Mouse (Mus musculus) neural tube, embryonic 10.5 days (tissue): ENCODE results near the gene Timd2.
"Not testable (repeated sequence)": the region's sequence is repeated elsewhere in the genome, so short reads cannot be mapped to it uniquely, and the experiment has no call there.

ENCODE experiments used
- DNase-seq: peaks from one replicate; pipeline ENCODE4 v3.0.0-alpha.2; 2017; ENCODE audit warnings: low spot score; ENCODE audit errors: extremely low spot score

The Timd2 gene

DNA sequence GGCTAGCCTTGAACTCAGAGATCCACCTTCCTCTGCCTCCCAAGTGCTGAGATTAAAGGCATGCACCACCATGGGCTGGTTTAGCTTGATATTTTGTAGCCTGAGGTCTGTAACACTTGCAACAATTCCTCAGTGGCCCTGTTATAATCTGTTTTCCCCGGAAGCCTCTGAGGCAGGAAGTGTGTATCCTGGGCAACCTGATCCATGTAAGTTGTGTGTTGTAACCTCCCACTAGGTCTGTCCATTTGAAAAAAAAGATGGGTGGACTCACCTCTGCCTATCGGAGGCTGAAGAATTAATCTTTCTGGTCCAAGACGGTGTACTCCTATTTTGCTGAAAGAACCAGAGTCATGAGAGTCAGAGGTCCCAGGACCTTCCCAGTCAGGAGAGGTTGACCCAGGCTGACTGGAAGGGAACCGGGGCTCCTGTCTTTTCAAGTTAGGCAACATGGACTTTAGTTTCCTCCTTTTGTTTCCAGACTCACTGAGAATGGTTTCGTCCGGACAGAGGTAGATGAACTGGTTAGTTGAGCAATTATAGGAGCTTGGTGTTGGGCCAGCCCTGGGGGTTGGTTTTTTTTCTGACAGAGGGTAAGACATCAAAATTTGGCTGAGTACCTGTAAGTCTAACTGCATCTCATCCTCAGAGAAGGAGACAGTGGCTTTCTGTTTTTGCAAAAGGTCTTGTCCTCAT is at the start of gene Timd2:
Gene Timd2, minus strand, starts transcription at position 398 of the 693 bp plus-strand sequence.
- DNase-seq, result no peak

GRCm38 (mm10) chr11:46755714-46756113 is 48.9 kb upstream of the Timd2 start:
- not testable (repeated sequence) for DNase-seq

GRCm38 (mm10) chr11:46754669-46755068 is 47.8 kb upstream of the Timd2 start:
- no peak for DNase-seq

GRCm38 (mm10) chr11:46753662-46754061 is 46.8 kb upstream of the Timd2 start:
- no peak for DNase-seq

- DNase-seq, result no peak
These were observed 41.1 kb upstream of the Timd2 start for GRCm38 (mm10) chr11:46747996-46748395.

DNA sequence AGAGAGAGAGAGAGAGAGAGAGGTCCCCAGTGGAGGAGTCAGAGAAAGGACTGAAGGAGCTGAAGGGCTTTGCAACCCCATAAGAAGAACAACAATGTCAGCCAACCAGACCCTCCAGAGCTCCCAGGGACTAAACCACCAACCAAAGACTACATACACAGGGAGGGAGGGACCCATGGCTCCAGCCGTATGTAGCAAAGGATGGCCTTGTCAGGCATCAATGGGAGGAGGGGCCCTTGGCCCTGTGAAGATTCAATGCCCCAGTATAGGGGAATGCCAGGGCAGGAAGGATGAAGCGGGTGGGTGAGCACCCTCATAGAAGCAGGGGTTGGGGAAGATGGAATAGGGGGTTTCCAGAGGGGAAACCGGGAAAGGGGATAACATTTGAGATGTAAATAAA is 34.9 kb upstream of the Timd2 start:
- DNase-seq, result no peak

DNA sequence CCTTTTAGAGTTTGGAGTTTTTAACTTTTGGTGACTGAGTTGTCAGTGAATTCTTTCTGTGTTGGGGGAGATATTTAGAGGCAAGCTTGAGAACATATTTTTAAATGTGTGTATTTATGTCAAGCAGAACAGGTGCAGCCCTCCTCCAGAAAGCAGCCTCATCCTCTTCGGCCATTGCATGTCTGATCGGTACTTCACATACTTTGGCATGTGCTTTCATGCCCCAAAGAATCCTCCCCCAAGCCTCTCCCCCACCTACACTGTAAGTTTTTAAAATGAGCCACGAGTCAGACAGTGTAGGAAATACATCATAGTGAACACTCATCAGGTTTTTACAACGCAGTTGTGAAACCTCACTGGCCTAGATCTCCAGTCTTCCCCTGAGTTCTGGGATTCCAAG is 34.0 kb upstream of the Timd2 start:
- DNase-seq, result no peak

- DNase-seq, result no peak
These were observed 32.6 kb upstream of the Timd2 start for GRCm38 (mm10) chr11:46739501-46739900.

DNA sequence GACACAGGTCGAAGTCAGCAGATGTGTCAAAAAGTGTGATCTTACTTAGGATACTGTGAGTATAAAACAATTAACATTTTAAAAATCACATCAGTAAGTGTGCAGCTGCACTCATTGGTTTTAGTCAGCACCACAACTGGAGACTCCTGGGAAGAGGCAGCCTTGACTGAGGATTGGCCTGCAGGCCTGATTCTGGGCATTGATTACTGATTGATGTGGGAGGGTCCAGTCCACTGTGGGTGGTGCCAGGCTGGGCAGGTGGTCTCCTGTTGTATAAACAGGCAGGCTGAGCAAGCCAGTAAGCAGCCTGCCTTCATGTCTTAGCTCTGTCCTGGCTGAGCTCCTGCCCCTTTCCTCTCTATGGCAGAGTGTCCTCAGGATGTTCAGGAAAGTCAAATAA is 28.2 kb upstream of the Timd2 start, which contains the start of gene Havcr1:
Gene Havcr1, plus strand, starts transcription at position 5 of the 400 bp plus-strand sequence.
- not testable (repeated sequence) for DNase-seq

DNA sequence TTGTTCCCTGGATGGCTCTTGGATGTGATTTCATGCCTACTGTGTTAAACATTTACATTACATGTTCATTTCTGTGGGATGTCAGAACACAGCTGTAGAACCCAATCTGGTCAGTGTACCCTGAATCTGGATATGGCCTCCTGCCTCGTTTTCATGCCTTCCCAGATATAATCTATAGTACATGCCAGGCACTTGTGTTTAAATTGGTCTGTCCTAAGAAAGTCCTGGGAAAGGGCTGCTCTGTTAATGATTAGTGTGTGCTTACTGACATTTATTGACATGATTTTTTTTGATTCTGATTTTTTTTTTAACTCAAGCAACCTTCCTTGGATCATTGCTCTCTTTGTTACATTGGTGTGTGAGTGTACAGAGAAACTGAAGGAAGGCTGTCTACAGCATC is 27.8 kb upstream of the Timd2 start:
- no peak for DNase-seq

DNA sequence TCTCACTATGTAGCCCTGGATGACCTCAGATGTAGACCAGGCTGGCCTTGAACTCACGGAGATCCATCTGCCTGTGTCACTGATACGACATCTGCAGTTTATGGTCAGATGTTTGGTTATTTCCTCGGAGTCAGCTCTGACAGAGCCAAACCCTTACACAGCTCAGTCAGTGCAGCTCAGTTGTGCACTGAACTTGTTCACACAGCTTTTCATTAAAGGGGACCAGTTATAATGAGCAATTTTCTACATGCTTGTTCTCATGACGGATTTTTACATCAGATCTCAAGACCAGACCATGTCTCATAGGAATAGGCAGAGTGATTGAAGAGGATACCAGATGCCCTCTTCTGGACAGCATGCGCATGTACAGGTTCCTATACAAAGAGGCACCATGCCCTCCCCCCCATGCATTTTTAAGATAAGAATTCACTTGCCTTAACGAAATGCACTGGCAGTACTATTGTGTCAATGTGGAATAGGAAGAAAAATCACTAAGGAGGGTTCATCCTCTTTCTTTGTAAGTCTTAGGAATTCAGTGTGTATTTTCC is 26.5 kb upstream of the Timd2 start:
- DNase-seq, result no peak

DNA sequence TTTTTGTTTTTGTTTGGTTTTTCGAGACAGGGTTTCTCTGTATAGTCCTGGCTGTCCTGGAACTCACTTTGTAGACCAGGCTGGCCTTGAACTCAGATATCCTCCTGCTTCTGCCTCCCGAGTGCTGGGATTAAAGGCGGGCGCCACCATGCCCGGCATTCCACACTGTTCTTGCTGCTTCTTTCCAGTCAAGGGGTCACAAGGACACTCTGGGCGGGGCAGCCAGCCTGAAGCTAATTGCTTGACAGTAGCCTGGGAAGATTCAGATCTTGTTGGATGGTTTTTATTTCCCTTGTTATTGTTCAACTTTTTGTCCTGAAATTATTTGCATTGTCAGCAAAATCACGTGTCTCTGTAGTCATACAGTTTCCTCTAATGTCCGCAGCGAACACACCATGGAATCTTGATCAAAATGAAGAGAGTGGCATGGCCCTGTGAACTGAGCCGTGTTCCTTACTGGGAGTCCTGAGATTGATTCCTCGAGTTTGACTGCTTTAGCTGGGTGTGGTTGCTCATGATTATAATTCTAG is 24.7 kb upstream of the Timd2 start:
- no peak for DNase-seq

DNA sequence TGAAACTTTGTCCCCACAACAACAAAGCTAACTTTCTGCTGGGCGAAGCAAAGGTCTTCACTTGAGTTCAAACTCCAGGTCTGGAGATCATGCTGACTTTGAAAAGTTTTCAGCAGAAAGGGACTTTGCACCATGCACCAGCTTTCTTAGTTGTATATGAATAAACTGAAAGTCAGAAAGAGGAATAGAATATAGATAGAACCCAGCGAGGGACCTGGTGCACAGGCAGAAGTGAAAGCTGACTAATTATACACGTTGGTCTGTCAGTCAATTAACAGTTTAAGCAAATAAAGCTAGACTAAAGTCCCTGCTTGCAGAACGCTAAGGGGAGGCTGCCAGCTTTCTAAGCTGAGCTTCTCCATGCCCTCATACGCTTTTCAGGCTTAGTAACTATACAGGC is 8.0 kb downstream of the Timd2 start:
- DNase-seq, result no peak

DNA sequence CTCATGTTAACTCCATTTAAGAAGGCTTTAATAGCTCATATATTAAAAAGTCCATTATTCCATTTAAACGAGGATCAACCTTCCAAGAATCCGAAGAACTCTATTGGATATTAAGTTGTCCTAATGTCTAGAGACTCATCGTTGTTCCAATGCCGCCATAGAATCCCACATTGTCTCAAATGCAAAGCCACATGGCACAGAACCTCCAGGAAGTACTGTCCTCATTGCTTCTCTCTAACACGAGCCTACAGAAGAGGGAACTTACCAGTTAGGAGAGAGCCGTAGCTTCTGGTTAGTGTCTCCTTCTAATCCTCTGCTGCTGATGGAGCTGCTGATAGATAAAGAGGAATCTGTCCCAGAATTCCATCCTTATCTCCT is 8.6 kb downstream of the Timd2 start:
- DNase-seq, result no peak

DNA sequence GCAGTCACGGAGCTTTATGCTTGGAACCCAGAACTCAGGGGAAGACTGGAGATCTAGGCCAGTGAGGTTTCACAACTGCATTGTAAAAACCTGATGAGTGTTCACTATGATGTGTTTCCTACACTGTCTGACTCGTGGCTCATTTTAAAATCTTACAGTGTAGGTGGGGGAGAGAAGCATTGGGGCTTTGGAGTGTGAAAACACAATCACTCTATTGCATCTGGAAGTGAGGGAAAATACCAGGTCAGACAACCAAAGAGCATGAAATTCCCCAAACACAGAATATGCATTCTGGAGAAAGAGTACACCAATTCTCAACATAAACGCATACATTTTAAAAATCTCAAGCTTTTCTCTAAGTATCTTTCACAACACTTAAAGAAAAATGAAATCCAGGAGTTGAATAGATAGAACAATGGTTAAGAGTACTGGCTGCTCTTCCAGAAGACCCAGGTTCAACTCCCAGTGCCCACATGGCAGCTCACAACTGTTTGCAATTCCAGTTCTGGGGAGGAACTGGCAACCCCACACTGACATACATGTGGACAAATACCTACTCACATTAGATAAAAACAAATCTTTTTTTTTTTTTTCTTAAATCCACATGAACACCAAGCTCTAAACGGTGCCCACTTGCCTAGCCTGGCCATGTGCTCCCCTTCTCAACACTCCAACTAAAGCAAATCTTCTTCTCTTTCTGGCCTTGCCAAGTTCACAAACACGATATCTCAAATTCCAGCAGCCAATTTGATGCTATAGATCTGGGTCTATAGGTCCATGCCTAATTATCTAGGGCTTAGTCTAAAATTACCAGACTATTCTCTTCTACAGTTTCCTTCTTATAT is 9.2 kb downstream of the Timd2 start:
- DNase-seq, result no peak

GRCm38 (mm10) chr11:46695849-46696248 is 11.0 kb downstream of the Timd2 start:
- DNase-seq, result not testable (repeated sequence)

DNA sequence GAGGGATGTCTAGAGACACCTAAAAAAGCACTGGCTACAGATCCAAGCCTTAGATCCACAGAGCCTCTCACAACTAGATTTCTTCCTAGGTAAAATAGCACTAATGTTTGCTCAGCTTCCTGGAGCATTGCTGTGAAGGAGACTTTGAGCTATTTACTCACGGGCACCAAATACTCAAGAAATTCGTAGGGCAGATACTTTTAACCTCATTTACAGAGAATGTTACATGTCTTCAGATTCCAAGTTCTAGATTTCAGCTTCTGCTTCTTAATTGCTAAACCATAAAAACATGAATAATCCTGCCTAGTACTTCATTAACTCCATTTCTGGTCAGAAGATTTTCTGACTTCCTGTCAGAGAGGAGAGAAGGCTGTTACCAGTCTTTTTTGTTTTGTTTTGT is 16.7 kb downstream of the Timd2 start:
- no peak for DNase-seq

GRCm38 (mm10) chr11:46683723-46684122 is 23.1 kb downstream of the Timd2 start:
- no peak for DNase-seq

DNA sequence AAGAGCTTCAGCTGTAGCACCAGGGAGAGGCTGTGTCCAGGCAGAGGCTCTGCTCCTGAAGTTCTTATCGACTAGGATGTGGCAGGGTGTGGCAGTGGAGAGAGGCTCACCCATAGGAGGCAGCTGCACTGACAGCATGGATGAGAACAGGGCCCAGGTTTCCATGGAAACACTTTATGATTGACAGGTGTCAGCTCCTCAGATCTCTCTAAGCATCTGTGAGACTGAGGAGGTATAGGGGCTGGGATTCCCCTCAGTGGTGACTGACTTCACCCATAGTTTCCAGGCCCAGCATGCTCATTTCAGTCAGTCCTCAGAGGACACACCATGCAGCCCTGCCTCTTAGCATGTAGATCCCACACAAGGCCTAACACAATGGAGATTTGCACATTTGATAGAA is 24.0 kb downstream of the Timd2 start:
- DNase-seq, result no peak

DNA sequence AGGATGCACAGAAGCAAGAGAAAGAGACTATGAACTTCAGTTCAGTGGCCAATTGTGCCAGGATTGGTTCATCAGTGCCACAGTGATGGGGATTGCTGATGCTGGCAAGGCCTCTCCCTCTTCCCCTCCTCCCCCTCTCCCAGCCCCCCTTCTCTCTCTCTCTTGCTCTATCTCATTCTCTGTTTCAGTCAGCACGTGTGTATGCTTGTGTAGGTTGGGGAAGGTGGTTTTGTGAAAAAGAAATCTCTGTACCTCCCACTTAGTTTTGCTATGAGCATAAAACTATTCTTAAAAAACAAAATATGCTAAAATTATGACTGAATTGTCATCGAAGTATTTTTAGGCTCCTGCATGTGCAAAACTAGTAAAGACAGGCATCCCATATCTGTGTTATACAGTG is 38.9 kb downstream of the Timd2 start:
- DNase-seq, result no peak

DNA sequence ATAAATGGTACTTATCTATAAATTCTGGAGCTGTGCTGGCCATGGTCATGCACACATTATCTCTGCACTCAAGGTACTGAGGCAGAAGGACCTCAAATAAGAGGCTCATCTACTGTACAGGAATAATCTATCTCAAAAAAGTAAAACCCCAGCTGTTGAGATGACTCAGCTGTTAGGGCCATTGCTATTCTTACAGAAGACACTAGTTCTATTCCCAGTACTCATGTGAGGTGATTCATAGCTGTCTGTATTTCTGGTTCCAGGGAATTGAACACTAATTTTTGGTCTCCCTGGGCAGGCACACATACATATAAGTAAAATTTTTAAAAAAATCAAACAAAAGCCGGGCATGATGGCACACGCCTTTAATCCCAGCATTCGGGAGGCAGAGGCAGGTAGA is 39.8 kb downstream of the Timd2 start:
- no peak for DNase-seq
